Mouse (Mus musculus): Measurements from ENCODE around the gene Ass1. TPM values are rescaled to one million over a fixed set of nuclear protein-coding genes. Genes with fewer than 3 reads are reported as not detected.
"Not testable (repeated sequence)": the region's sequence is repeated elsewhere in the genome, so short reads cannot be mapped to it uniquely, and the experiment has no call there.

The Ass1 gene
- polyA plus RNA-seq, 1 experiment from 2014 or later: 13.3 TPM

- Histone ChIP-seq H3K9me3 (replicated peaks) (no peaks in the 10 kb centered on the region), H3K27ac (replicated peaks) (peak overlapping the region; percentile 61; the same call in 1 of the 2 replicates), H3K27me3 (ENCODE audit: low read depth, poor library complexity, severe bottlenecking) (peaks cover 54% of the 10 kb centered on the region), H3K36me3 (no peaks in the 10 kb centered on the region), H3K4me1 (peaks cover 44% of the 10 kb centered on the region), H3K4me3 (no peak overlapping the region)
- DNase-seq (ENCODE audit: low spot score): peak; percentile 58
- WGBS: 20% methylated on average over 10 of the region's 10 CpGs
These were observed 55.8 kb downstream of the Ass1 start for GRCm38 (mm10) chr2:31525778-31526177.

- H3K4me1 ChIP-seq: peaks cover 38% of the 10 kb centered on the region
- no peak overlapping the region for H3K27ac ChIP-seq (replicated peaks)
- H3K9me3 ChIP-seq (replicated peaks): no peaks in the 10 kb centered on the region
- DNase-seq (ENCODE audit: low spot score): no peak
- 69% methylated on average over 5 of the region's 5 CpGs for WGBS
- H3K36me3 ChIP-seq: no peaks in the 10 kb centered on the region
- no peak overlapping the region for H3K4me3 ChIP-seq
- peaks cover 40% of the 10 kb centered on the region for H3K27me3 ChIP-seq (ENCODE audit: low read depth, poor library complexity, severe bottlenecking)
These were observed 60.2 kb downstream of the Ass1 start for GRCm38 (mm10) chr2:31530201-31530600.

DNA sequence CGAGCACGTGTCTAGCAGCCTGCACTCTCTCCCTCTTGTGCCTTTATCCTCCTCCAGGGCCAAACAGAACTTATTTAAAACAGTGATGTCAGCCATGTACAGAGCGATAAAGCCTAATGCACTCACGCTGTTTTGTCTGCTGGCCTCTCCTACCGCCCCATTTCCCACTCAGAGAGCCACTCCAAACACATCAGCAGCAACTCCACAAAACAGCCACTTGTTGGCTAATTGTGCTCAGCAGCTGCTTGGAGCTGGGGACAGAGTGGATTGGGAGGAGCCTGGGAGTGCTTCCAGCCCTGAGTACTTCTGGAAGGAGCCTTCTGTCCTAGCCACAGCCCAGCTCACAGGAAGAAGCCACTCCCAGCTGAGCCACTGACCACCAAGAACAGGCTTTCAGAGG lies 67.0 kb downstream of the Ass1 start:
- H3K27ac ChIP-seq (replicated peaks): no peak overlapping the region
- no peaks in the 10 kb centered on the region for H3K36me3 ChIP-seq
- H3K4me1 ChIP-seq: peaks cover 10% of the 10 kb centered on the region
- DNase-seq (ENCODE audit: low spot score): no peak
- 79% methylated on average over 5 of the region's 5 CpGs for WGBS
- H3K4me3 ChIP-seq: no peak overlapping the region
- H3K9me3 ChIP-seq (replicated peaks): no peaks in the 10 kb centered on the region
- peaks cover 26% of the 10 kb centered on the region for H3K27me3 ChIP-seq (ENCODE audit: low read depth, poor library complexity, severe bottlenecking)

GRCm38 (mm10) chr2:31538745-31539144 lies 68.7 kb downstream of the Ass1 start:
- no peak overlapping the region for H3K27ac ChIP-seq (replicated peaks)
- WGBS: 79% methylated on average over 5 of the region's 5 CpGs
- no peaks in the 10 kb centered on the region for H3K9me3 ChIP-seq (replicated peaks)
- no peak for DNase-seq (ENCODE audit: low spot score)
- H3K27me3 ChIP-seq (ENCODE audit: low read depth, poor library complexity, severe bottlenecking): peaks cover 33% of the 10 kb centered on the region
- H3K36me3 ChIP-seq: no peaks in the 10 kb centered on the region
- H3K4me3 ChIP-seq: no peak overlapping the region
- H3K4me1 ChIP-seq: peaks cover 12% of the 10 kb centered on the region

DNA sequence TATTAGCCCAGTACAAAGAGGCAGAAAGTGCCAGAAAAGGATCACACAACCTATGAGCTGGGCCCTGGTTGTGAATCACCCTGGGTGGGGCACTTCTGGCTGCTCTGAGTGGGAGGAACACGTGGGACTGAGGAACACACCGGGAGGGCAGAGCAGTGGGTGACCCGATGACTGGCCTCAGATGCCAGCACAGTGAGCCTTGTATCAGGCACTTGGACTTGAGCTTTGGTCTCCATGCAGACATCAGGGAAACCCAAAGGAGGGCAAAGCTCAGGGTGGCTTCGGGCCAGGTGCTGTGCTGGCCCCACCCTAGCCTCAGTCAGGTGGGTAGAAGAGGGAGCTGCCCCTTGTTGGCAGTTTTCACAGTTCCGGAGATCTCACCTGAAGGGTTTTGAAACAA lies 71.6 kb downstream of the Ass1 start:
- Histone ChIP-seq H3K27ac (replicated peaks) (no peak overlapping the region), H3K9me3 (replicated peaks) (no peaks in the 10 kb centered on the region), H3K4me3 (no peak overlapping the region), H3K27me3 (ENCODE audit: low read depth, poor library complexity, severe bottlenecking) (peaks cover 33% of the 10 kb centered on the region), H3K36me3 (no peaks in the 10 kb centered on the region), H3K4me1 (peaks cover 20% of the 10 kb centered on the region)
- no peak for DNase-seq (ENCODE audit: low spot score)
- WGBS: 91% methylated on average over 5 of the region's 5 CpGs

- WGBS: 76% methylated on average over 11 of the region's 11 CpGs
- no peaks in the 10 kb centered on the region for H3K9me3 ChIP-seq (replicated peaks)
- H3K4me3 ChIP-seq: no peak overlapping the region
- peaks cover 21% of the 10 kb centered on the region for H3K4me1 ChIP-seq
- H3K27ac ChIP-seq (replicated peaks): no peak overlapping the region
- DNase-seq (ENCODE audit: low spot score): no peak
- H3K36me3 ChIP-seq: no peaks in the 10 kb centered on the region
- H3K27me3 ChIP-seq (ENCODE audit: low read depth, poor library complexity, severe bottlenecking): peaks cover 17% of the 10 kb centered on the region
These were observed 77.7 kb downstream of the Ass1 start for GRCm38 (mm10) chr2:31547726-31548125.

GRCm38 (mm10) chr2:31550503-31550902 lies 80.5 kb downstream of the Ass1 start:
- WGBS: 84% methylated on average over 3 of the region's 3 CpGs
- H3K36me3 ChIP-seq: no peaks in the 10 kb centered on the region
- H3K27ac ChIP-seq (replicated peaks): no peak overlapping the region
- H3K9me3 ChIP-seq (replicated peaks): peaks cover 5% of the 10 kb centered on the region; the same call in 1 of the 2 replicates
- H3K4me3 ChIP-seq: no peak overlapping the region
- peaks cover 11% of the 10 kb centered on the region for H3K4me1 ChIP-seq
- DNase-seq (ENCODE audit: low spot score): no peak
- peaks cover 9% of the 10 kb centered on the region; the same call in 1 of the 2 replicates for H3K27me3 ChIP-seq (ENCODE audit: low read depth, poor library complexity, severe bottlenecking)

GRCm38 (mm10) chr2:31551351-31551750 lies 81.3 kb downstream of the Ass1 start:
- H3K36me3 ChIP-seq; H3K9me3 ChIP-seq (replicated peaks); H3K4me3 ChIP-seq; H3K27me3 ChIP-seq (ENCODE audit: low read depth, poor library complexity, severe bottlenecking); DNase-seq (ENCODE audit: low spot score); H3K27ac ChIP-seq (replicated peaks): not testable (repeated sequence)
- peaks cover 12% of the 10 kb centered on the region for H3K4me1 ChIP-seq
- WGBS: 88% methylated on average over 1 of the region's 3 CpGs

- DNase-seq (ENCODE audit: low spot score): no peak
- Histone ChIP-seq H3K36me3 (no peaks in the 10 kb centered on the region), H3K27me3 (ENCODE audit: low read depth, poor library complexity, severe bottlenecking) (peaks cover 4% of the 10 kb centered on the region; the same call in 1 of the 2 replicates), H3K9me3 (replicated peaks) (peaks cover 5% of the 10 kb centered on the region; the same call in 1 of the 2 replicates), H3K4me3 (no peak overlapping the region), H3K4me1 (peaks cover 18% of the 10 kb centered on the region), H3K27ac (replicated peaks) (no peak overlapping the region)
- WGBS: 88% methylated on average over 10 of the region's 10 CpGs
These were observed 82.0 kb downstream of the Ass1 start for GRCm38 (mm10) chr2:31551971-31552370.

GRCm38 (mm10) chr2:31554619-31555018 lies 84.6 kb downstream of the Ass1 start:
- H3K36me3 ChIP-seq: no peaks in the 10 kb centered on the region
- DNase-seq (ENCODE audit: low spot score): no peak
- H3K4me1 ChIP-seq: 0 out of 2 replicates have a peak, but pooled peaks cover 7% of the 10 kb centered on the region
- no peak overlapping the region for H3K4me3 ChIP-seq
- 0 out of 2 replicates have a peak, but pooled peaks cover 8% of the 10 kb centered on the region for H3K27me3 ChIP-seq (ENCODE audit: low read depth, poor library complexity, severe bottlenecking)
- H3K9me3 ChIP-seq (replicated peaks): peaks cover 5% of the 10 kb centered on the region; the same call in 1 of the 2 replicates
- no peak overlapping the region for H3K27ac ChIP-seq (replicated peaks)
- WGBS: 84% methylated on average over 5 of the region's 5 CpGs

Other genes with a start within 250 kb of the Ass1 start
- gene Ncs1, start 224.4 kb upstream of the Ass1 start, polyA plus RNA-seq (2016; fragmentation: Nextera tagmentation; extraction: Ambion mirVana): 48.6 and 66.5 TPM in 2 replicates
- gene Hmcn2, start 155.8 kb upstream of the Ass1 start, polyA plus RNA-seq (2016; fragmentation: Nextera tagmentation; extraction: Ambion mirVana): 0.06 TPM in 1 of 2 replicates, not detected in the other
- 86.8 and 95.7 TPM in 2 replicates for gene Fubp3, start 102.4 kb downstream of the Ass1 start, polyA plus RNA-seq (2016; fragmentation: Nextera tagmentation; extraction: Ambion mirVana)
- 2.0 and 4.3 TPM in 2 replicates for gene Prdm12, start 169.8 kb downstream of the Ass1 start, polyA plus RNA-seq (2016; fragmentation: Nextera tagmentation; extraction: Ambion mirVana)
- gene Exosc2, start 200.5 kb downstream of the Ass1 start, polyA plus RNA-seq (2016; fragmentation: Nextera tagmentation; extraction: Ambion mirVana): 97.4 and 106 TPM in 2 replicates
- gene Abl1, start 218.2 kb downstream of the Ass1 start, polyA plus RNA-seq (2016; fragmentation: Nextera tagmentation; extraction: Ambion mirVana): 44.2 and 48.2 TPM in 2 replicates